Mouse (Mus musculus): ENCODE results near the gene Tcea3. TPM values are rescaled to one million over a fixed set of nuclear protein-coding genes. Genes with fewer than 3 reads are reported as not detected.

The Tcea3 gene
- total RNA-seq, 2 experiments from 2014 or later, result 1.3 TPM; not detected in 1

DNA sequence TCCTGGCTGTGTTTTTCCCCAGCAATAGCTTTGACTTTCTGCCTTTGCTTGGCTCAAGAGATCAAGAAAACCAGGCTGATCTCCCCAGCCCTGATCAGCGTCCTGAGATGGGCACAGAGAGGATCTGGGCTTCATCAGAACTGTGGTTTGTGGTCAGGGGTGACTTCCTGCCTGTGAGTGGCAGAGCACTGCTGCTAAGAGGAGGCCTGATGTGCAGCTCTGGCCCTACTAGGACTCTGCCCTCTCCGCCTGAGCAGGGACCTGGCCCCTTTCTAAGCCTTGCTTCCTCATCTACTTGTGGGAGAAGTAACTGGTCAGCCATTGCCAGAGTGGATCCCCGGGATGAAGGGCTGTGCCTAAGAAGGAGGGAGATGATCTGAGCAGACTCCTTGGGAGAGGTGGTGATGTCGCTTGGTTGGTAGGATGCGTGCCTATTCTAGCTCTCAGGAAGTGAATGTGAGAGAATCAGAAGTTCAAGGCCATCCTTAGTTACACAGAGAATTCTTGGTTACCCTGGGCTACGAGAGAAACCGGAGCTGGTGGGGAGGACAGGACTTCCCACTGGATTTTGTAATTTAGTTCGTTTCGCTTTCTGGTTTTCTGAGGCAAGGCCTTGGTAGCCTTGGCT lies 19.3 kb downstream of the Tcea3 start:
- ATAC-seq (replicated peaks; ENCODE audit: low FRiP score, poor library complexity, severe bottlenecking), result no peak

DNA sequence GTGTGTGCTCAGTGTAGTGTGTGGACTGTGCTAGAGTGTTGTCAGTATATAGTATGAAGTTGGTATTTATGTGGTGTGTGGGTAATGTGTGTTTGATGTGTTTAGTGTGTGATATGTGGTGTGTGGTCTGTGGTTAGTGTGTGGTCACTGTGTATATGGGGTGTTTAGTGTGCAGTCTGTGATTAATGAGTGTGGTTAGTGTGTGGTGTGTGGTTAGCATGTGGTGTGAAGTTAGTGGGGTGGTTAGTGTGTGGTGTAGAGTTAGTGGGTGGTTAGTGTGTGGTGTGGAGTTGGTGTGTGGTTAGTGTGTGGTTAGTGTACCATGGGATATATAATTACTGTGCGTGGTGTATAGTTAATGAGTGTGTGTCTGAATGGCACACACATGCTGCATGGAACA lies 21.4 kb downstream of the Tcea3 start:
- no peak for ATAC-seq (replicated peaks; ENCODE audit: low FRiP score, poor library complexity, severe bottlenecking)

DNA sequence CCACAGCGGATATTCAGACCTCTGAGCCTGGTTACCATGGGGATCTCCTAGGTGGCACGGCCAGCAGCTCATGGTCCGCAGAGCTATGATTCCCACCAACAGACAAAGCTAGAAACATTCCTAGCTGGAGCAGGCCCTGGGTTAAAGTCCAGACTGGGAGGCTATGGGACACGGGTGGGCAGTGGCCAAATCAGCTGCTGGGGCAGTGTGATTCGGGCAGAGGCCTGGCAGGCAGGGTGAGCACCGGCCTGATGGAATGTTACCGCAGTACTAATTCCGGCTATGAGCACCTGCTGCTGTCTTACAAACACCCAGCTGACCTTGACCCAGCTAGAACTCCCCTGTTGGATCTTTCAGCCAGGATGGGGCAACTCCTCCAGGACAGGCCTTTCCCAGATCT lies 23.1 kb downstream of the Tcea3 start:
- no peak for ATAC-seq (replicated peaks; ENCODE audit: low FRiP score, poor library complexity, severe bottlenecking)

DNA sequence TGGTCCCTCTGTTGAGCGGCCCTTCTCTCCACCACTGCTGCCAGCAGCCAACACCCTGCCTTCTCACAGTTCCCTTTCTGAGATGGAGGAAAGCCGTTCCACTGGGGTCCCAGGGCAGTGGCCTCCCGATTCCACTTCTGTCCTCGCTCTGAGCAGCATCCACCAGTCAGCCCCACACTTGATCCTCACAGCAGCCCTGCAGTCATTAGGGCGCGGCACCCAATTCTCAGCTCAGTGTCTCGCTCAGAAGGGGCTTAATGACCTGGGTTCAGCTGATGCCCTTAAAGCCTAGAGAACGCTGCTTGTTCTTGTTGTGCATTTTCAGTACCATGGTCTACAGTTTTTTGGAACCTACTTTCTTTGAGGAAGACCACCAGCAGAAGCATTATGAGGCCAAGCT lies 33.6 kb downstream of the Tcea3 start:
- ATAC-seq (replicated peaks; ENCODE audit: low FRiP score, poor library complexity, severe bottlenecking), result no peak

DNA sequence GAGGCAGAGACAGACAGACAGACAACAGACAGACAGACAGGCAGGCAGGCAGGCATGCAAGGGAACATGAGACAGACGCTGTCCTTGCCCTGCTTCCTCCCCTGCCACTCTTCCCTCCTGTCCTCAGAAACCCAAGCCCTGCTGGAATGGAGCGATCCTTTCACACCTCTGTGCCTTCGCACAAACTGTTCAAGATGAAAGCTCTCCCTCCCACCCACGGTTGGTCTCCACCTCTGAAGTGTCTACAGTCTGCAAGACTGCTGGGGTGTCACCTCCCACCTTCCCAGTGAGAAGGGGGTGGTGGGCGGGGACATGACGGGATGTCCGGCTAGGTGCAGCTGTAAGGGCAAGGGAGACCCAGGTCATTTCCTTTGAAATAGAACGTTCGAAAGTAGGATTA lies 34.1 kb downstream of the Tcea3 start:
- ATAC-seq (replicated peaks; ENCODE audit: low FRiP score, poor library complexity, severe bottlenecking), result no peak

DNA sequence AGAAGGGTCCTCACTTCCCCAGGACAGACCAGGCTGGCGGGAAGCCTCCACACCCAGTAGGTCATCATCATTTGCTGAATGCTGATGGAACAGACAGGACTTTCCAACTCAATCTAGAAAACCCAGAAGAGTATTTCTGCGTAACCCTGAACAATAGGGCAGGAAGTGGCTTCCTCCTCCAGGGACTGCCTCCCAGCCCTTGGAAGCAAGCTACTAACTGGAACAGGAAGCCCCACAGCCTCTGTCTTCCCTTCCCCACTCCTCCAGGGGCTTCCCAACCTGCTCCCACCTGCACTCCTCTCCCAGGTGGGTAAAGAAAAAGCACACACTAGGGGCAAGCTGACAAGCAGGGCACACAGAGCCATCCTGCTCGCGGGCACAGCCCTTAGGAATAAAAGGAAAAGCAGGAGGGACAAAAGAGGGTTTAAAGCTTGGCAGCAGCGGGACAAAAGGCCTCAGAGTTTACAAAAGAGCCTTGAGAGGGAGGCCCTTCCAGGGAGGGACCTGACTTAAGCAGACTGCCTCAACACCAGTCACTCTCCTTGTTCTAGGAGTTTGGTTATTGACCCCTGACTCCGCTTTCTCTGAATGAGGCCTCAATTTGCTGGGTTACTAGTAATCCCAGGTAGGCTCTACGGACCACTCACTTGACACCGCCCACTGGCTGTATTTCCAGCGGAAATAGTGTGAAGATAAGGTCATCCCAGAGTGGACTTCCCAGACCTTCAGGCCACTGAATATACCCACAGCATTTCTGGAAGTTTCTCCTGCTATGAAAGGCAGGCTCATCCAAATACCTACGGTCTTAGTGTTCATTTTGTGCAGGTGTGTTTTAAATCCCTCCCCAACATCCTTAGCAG lies 35.3 kb downstream of the Tcea3 start:
- no peak for ATAC-seq (replicated peaks; ENCODE audit: low FRiP score, poor library complexity, severe bottlenecking)

DNA sequence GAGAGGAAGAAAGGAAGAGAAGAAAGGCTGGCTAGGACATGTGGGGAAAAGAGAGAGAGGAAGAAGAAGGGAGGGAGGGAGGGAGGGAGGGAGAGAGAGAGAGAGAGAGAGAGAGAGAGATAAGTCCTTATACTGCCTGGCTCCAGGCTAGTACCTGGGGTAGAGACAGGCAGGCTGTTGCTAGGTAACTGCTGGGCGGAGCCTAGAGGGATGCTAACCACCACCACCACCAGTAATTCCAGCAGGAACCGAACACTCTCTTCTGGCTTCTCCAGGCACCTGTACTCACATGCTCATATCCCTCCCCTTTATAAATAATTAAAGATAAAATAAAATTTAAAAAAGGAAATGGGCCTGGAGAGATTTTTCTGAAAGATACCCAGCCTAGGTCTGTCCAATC lies 36.3 kb downstream of the Tcea3 start:
- ATAC-seq (replicated peaks; ENCODE audit: low FRiP score, poor library complexity, severe bottlenecking), result no peak

DNA sequence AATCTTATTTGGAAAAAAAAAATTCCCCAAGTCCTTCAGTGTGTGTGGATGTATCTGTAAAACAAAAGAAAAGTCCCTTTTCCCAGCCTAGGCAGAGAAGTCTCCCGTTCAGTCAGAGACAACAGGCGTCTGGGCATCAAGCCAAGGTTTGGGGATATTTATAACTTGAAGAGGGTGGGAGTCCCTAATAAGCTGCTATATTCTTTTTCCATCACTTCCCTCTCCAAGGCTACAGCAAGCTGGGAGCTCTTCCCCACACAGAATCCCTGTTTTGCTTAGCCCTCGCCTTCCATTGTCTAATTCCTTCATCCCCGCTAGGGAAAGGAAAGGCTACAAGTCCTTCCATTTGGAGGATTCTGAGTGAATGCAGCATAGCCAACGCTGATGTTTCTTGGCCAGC lies 36.9 kb downstream of the Tcea3 start, which contains the start of gene Zfp46:
Gene Zfp46 (plus strand): TSS at position 229 of the 400 bp plus-strand sequence.
- no peak for ATAC-seq (replicated peaks; ENCODE audit: low FRiP score, poor library complexity, severe bottlenecking)

DNA sequence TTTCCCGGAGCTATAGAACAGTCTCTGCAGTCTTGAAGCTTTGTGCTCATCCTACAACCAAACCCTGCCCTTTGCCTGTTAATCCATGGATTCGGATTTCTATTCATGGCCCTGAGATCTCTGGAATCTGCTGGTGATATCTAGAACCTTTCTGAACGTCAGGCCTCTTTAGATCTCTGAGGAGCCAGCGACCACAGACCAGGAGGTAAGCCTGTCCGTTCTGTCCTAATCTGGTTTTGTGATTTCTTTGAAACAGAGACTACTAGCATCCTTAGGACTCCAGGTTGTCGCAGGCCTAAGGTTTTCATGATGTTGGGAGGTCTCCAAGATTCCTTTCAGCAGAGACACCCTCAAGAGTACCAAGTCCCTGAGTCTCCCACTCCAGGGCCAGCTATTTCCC lies 37.4 kb downstream of the Tcea3 start:
- no peak for ATAC-seq (replicated peaks; ENCODE audit: low FRiP score, poor library complexity, severe bottlenecking)

DNA sequence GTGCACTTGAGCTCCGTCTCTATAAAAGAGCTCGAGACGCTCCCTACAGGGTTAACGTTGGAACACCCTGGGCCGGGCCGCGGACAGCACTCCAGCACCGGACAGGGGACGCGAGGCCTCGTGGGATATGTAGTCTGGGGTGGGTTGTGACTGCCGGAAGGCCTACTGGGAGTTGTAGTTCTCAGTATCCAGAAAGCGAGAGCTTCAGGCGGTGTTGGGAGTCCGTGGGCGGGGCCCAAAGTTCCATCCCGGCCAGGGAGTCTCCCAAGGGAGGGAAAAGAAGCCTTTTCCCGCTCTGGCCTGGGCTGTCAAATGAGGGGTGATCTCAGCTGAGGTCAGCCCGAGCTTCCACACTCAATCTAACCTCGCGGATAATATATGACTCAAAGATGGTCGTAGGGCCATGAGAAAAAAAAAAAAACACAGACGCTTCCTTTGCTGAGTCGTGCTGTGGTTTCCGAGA lies 37.9 kb downstream of the Tcea3 start:
- peak; percentile 92 for ATAC-seq (replicated peaks; ENCODE audit: low FRiP score, poor library complexity, severe bottlenecking)

DNA sequence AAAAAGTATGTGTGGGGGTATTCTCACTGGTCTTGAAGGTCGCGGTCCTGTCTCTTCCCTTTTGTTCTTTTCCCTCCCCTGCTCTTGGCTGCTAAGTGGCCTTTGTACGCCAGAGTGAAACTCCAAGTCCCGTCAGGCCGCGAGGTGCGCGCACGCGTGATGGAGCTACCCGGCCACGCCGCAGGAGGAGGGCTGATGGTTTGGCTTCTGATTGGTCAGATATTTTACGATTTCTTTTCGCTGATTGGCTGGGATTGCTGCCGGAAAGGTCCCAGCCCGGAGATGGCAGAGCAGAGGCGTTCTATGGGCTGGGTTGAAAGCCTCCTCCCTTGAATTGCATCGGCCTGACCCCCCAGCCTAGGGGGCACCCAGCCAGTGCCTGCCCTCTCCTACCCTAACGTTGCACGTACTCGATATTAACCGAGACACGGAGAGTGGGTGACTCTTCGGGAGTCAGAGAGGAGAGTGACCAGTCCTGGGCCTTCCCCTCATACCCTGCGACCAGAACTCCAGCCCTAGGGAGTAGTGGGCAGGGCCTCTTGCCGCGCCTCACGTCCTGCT lies 38.4 kb downstream of the Tcea3 start:
- peak; percentile 92 for ATAC-seq (replicated peaks; ENCODE audit: low FRiP score, poor library complexity, severe bottlenecking)

DNA sequence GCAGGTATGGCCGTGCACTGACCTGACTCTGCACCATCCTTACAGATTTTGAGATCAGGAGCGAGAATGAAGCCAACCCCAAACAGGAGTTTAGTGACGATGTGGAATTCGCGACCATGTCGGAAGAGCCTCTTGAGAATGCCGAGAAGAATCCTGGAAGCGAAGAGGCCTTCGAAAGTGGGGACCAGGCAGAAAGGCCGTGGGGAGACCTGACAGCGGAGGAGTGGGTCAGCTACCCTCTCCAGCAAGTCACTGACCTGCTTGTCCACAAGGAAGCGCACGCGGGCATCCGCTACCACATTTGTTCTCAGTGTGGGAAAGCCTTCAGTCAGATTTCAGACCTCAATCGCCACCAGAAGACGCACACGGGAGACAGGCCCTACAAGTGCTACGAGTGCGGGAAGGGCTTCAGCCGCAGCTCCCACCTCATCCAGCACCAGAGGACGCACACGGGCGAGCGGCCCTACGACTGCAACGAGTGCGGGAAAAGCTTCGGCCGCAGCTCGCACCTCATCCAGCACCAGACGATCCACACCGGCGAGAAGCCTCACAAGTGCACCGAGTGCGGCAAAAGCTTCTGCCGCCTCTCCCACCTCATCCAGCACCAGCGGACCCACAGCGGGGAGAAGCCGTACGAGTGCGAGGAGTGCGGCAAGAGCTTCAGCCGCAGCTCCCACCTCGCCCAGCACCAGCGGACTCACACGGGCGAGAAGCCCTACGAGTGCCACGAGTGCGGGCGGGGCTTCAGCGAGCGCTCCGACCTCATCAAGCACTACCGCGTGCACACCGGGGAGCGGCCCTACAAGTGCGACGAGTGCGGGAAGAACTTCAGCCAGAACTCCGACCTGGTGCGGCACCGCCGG lies 42.6 kb downstream of the Tcea3 start:
- no peak for ATAC-seq (replicated peaks; ENCODE audit: low FRiP score, poor library complexity, severe bottlenecking)

DNA sequence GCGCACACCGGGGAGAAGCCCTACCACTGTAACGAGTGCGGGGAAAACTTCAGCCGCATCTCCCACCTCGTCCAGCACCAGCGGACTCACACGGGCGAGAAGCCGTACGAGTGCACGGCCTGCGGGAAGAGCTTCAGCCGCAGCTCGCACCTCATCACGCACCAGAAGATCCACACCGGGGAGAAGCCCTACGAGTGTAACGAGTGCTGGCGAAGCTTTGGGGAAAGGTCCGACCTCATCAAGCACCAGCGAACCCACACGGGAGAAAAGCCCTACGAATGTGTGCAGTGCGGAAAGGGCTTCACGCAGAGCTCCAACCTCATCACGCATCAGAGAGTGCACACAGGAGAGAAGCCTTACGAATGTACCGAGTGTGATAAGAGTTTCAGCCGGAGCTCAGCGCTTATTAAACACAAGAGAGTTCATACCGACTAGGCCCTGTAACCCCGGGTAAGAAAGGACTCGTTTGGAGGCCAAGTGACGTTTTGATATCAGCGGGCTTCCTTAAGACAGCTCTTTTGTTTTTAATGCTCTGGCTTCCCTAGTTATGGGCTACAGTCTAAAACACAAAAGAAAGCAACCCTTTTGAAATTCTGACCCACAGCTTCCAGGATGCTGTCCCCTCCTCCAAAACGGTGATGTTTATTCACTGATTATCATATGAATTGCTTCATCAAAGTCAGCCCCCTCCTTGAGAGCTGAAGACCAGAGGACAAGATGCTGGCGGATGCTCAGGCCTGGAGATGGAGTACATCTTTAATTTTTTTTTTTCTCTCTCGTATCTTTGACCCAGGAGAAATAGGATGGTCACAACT lies 43.5 kb downstream of the Tcea3 start:
- ATAC-seq (replicated peaks; ENCODE audit: low FRiP score, poor library complexity, severe bottlenecking), result no peak

DNA sequence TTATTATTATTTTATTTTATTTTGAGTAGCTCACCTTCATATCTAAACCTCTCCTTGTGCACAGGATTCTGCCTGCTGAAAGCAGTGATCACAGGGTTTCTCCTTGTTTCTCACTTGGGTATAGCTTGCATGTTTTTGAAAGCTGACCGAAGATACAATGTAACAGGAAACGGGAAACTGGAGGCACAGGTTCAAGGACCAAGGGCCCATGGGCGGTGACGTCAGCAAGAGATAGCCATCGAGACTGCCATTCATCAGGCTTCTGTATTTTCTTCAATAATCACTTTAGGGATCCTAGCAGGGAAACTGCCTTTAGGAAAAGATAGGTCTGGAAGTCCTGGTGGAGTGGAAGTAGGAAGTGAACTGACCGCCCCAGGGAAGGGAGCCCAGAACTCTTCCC lies 44.2 kb downstream of the Tcea3 start:
- ATAC-seq (replicated peaks; ENCODE audit: low FRiP score, poor library complexity, severe bottlenecking), result no peak

DNA sequence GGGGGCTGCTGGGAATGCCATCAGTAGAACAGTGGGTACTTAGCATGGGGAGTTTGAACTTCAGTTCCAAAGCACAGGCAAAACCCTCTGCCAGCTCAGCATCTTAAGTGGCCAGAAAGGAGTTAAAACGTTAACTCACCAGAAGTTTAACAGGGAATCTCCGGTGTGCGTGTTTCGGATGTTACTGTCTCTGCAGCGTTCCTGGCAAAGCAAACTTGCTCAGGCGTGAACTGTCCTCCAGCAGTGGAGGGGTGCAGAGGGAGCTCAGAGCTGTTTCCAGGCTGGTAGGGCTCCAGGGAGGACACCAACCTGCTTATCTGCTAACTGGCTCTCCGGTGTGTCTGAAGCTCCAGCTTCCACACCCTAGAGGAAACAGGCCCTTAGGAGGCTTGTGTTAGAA lies 48.4 kb downstream of the Tcea3 start:
- no peak for ATAC-seq (replicated peaks; ENCODE audit: low FRiP score, poor library complexity, severe bottlenecking)

DNA sequence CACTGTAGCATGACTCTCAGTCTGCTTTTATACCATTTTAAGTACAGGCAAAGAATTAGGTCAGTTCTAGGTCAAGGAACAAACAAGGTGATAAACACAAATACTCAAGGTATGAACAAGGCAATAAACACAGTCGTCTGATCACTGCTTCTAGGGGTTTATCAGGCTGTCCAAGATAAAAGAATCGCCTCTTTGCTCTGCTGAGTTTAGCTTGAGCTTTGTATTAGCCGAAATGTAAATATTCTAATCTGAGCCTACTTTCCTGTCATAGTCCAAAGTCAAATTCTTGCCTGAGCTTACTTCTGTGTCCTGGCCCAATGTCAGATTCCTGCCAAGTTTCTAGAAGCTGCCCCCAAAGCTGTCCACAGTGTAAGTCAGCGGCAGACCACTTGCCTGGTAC lies 54.9 kb downstream of the Tcea3 start:
- no peak for ATAC-seq (replicated peaks; ENCODE audit: low FRiP score, poor library complexity, severe bottlenecking)

DNA sequence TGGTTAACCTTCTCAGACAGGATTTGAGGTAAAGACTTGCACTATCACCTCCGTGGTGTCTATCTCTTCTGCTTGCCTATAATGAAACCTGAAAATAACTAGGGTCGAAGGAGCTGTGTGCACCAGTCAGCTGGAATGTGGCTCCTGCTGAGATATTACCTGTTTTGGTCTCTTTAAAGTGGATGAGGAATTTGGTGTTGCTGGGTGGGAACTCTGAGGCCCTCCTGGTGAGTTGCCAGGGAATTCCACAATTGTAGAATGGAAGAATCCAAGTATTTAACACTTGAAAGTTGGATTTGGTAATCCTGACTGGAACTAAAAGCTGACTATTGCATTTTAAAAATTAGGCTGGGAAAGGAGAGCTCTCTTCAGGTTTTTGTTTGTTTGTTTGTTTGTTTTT lies 56.7 kb downstream of the Tcea3 start:
- no peak for ATAC-seq (replicated peaks; ENCODE audit: low FRiP score, poor library complexity, severe bottlenecking)

DNA sequence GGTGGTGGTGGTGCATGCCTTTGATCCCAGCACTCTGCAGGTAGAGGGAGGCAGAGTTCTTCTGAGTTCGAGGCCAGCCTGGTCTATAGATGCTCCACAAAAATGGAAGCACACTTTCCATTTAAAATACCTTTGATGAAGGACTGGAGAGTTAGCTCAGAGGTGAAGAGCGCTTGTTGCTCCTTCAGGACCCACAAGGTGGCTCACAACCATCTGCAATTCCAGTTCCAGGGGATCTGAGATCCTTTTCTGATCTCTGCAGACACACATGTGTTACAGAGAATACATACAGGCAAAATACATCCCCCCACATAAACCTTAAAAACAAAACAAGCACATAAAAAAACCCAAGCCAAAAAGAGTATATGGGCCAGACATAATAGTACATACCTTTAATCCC lies 60.8 kb downstream of the Tcea3 start:
- no peak for ATAC-seq (replicated peaks; ENCODE audit: low FRiP score, poor library complexity, severe bottlenecking)

DNA sequence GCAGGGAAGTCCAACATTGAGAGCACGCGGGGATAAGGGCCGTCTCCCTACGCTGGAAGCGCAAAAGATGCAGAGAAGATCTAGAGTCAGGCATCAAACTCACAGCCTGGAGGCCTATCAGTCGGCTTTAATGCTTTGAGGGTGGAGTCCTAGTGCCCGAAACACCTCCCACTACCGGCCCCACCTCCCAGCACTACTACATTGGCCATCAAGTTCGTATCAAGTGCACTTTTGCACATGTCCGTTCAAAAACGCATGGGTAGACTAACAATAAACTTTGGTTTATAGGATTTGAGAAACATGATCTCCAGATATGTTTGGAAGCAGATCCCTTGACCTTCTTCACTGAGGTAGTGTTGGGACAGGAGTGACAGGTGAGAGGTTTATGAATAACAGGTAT lies 62.3 kb downstream of the Tcea3 start:
- peak; percentile 77 for ATAC-seq (replicated peaks; ENCODE audit: low FRiP score, poor library complexity, severe bottlenecking)

Measured in erythroid progenitor cell, adult 5-6 weeks (primary cell).